Mouse (Mus musculus): Measurements from ENCODE around the gene Stra6. TPM values are rescaled to one million over a fixed set of nuclear protein-coding genes. Genes with fewer than 3 reads are reported as not detected.

Stra6 gene
- polyA plus RNA-seq (2015; fragmentation: Nextera tagmentation; extraction: Ambion mirVana) = 0.94 and 1.1 TPM in 2 replicates

- no peak for DNase-seq (ENCODE audit: low spot score)
Measured at GRCm38 (mm10) chr9:58063531-58063930, at the start of gene Stra6. Stra6 (plus strand) TSS chr9:58063788.

GRCm38 (mm10) chr9:58014393-58015160 lies 49.0 kb upstream of the Stra6 start:
- DNase-seq (ENCODE audit: low spot score) = no peak

- no peak for DNase-seq (ENCODE audit: low spot score)
Measured at GRCm38 (mm10) chr9:58015856-58016255, 47.7 kb upstream of the Stra6 start.

GRCm38 (mm10) chr9:58016962-58017361 lies 46.6 kb upstream of the Stra6 start:
- no peak for DNase-seq (ENCODE audit: low spot score)

- no peak for DNase-seq (ENCODE audit: low spot score)
Measured at GRCm38 (mm10) chr9:58018385-58018784, 45.2 kb upstream of the Stra6 start.

GRCm38 (mm10) chr9:58025995-58026394 lies 37.6 kb upstream of the Stra6 start:
- DNase-seq (ENCODE audit: low spot score) = no peak

GRCm38 (mm10) chr9:58027426-58028180 lies 36.0 kb upstream of the Stra6 start:
- DNase-seq (ENCODE audit: low spot score) = no peak

GRCm38 (mm10) chr9:58028841-58029240 lies 34.7 kb upstream of the Stra6 start:
- DNase-seq (ENCODE audit: low spot score) = no peak

GRCm38 (mm10) chr9:58029635-58030034 lies 34.0 kb upstream of the Stra6 start:
- no peak for DNase-seq (ENCODE audit: low spot score)

GRCm38 (mm10) chr9:58031895-58032294 lies 31.7 kb upstream of the Stra6 start:
- no peak for DNase-seq (ENCODE audit: low spot score)

- DNase-seq (ENCODE audit: low spot score) = no peak
Measured at GRCm38 (mm10) chr9:58035519-58035918, 28.1 kb upstream of the Stra6 start.

GRCm38 (mm10) chr9:58035951-58036698 lies 27.5 kb upstream of the Stra6 start:
- no peak for DNase-seq (ENCODE audit: low spot score)

- DNase-seq (ENCODE audit: low spot score) = no peak
Measured at GRCm38 (mm10) chr9:58036961-58037360, 26.6 kb upstream of the Stra6 start.

- peak; percentile 74 for DNase-seq (ENCODE audit: low spot score)
Measured at GRCm38 (mm10) chr9:58038500-58039168, 25.0 kb upstream of the Stra6 start.

GRCm38 (mm10) chr9:58040977-58041376 lies 22.6 kb upstream of the Stra6 start:
- no peak for DNase-seq (ENCODE audit: low spot score)

GRCm38 (mm10) chr9:58042391-58042790 lies 21.2 kb upstream of the Stra6 start:
- DNase-seq (ENCODE audit: low spot score) = no peak

- no peak for DNase-seq (ENCODE audit: low spot score)
Measured at GRCm38 (mm10) chr9:58043496-58044017, 20.0 kb upstream of the Stra6 start.

- no peak for DNase-seq (ENCODE audit: low spot score)
Measured at GRCm38 (mm10) chr9:58044828-58045227, 18.8 kb upstream of the Stra6 start.

GRCm38 (mm10) chr9:58045646-58046045 lies 17.9 kb upstream of the Stra6 start:
- peak; percentile 6 for DNase-seq (ENCODE audit: low spot score)

- DNase-seq (ENCODE audit: low spot score) = no peak
Measured at GRCm38 (mm10) chr9:58047061-58047460, 16.5 kb upstream of the Stra6 start.

- DNase-seq (ENCODE audit: low spot score) = no peak
Measured at GRCm38 (mm10) chr9:58048621-58049020, 15.0 kb upstream of the Stra6 start.
